Mouse (Mus musculus) midbrain, embryonic 13.5 days (tissue): ENCODE results near the gene Ctdspl. TPM values are rescaled to one million over a fixed set of nuclear protein-coding genes. Genes with fewer than 3 reads are reported as not detected.
A peak's percentile ranks its signal among the peaks of the same experiment; 100 is the strongest.

ENCODE experiments used
- ATAC-seq: fragments of 200-750 bp; cut with Nextera tagmentation; 2 replicates; pipeline ENCODE4 v1.8.0; 2017; ENCODE audit warnings: mild to moderate bottlenecking, moderate TSS enrichment, moderate library complexity
- H3K27ac ChIP-seq: fragments of 300-500 bp; sonication (generic); 2 replicates; pipeline ENCODE4 v1.5.1; 2015; ENCODE audit warnings: inconsistent platforms, mild to moderate bottlenecking, moderate library complexity
- H3K27me3 ChIP-seq: fragments of 300-500 bp; sonication (generic); 2 replicates; pipeline ENCODE4 v1.6.1; 2015; ENCODE audit warnings: mild to moderate bottlenecking, inconsistent platforms
- H3K36me3 ChIP-seq: fragments of 300-500 bp; sonication (generic); 2 replicates; pipeline ENCODE4 v1.6.1; 2015; ENCODE audit warnings: mild to moderate bottlenecking, inconsistent platforms
- H3K4me1 ChIP-seq: fragments of 300-500 bp; sonication (generic); replicated peaks from 2 replicates; pipeline ENCODE4 v1.6.1; 2015; ENCODE audit warnings: inconsistent platforms
- H3K4me2 ChIP-seq: fragments of 300-500 bp; sonication (generic); replicated peaks from 2 replicates; pipeline ENCODE4 v1.6.1; 2015; ENCODE audit warnings: moderate library complexity, mild to moderate bottlenecking, inconsistent platforms
- H3K4me3 ChIP-seq: fragments of 300-500 bp; sonication (generic); replicated peaks from 2 replicates; pipeline ENCODE4 v1.5.1; 2015; ENCODE audit warnings: mild to moderate bottlenecking, inconsistent platforms
- H3K9ac ChIP-seq: fragments of 300-500 bp; sonication (generic); replicated peaks from 2 replicates; pipeline ENCODE4 v1.6.1; 2015; ENCODE audit warnings: mild to moderate bottlenecking, inconsistent platforms
- H3K9me3 ChIP-seq: fragments of 300-500 bp; sonication (generic); 2 replicates; pipeline ENCODE4 v1.6.1; 2016; ENCODE audit warnings: mild to moderate bottlenecking, inconsistent platforms
- WGBS: fragments of 180-500 bp; shearing (Covaris S2); methylation state at CpG from one replicate; pipeline ENCODE4 v1.1.7; 2015; 5-methylcytosine and 5-hydroxymethylcytosine counted together
- polyA plus RNA-seq: library from polyadenylated mRNA; unstranded; fragments of >200 nt; fragmentation: Nextera tagmentation; extraction: Ambion mirVana; gene quantifications from 2 replicates; pipeline ENCODE4 v1.2.1, GENCODE M21; 2015

The Ctdspl gene
- polyA plus RNA-seq, 1 experiment from 2014 or later: 6.2 TPM

DNA sequence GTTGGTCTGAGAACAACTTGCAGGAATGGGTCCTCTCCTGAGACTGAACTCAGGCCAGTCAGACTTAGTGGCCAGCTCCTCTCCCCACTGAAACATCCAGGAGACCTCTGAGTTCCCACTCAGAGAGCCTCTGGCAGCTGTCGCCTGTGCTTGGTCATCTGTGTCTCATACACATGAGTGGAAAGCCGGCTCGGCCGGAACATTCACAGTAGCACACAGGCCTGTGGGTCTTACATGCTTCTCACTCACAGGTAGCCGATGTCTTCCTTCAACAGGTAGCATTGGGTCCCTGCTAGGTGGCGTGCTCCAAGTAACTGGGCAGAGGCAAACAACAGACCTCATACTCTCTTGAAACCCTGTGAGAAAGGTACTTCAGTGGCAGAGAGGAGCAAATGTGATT, 35.2 kb upstream of the Ctdspl start:
- ATAC-seq: no peak
- no peaks in the 10 kb centered on the region for H3K27me3 ChIP-seq
- H3K4me2 ChIP-seq: no peak overlapping the region
- H3K4me3 ChIP-seq: no peak overlapping the region
- H3K9ac ChIP-seq: no peak overlapping the region
- no peaks in the 10 kb centered on the region for H3K9me3 ChIP-seq
- WGBS: 91% methylated on average over 6 of the region's 6 CpGs
- H3K4me1 ChIP-seq: 0 out of 2 replicates have a peak, but pooled peaks cover 4% of the 10 kb centered on the region
- H3K36me3 ChIP-seq: no peaks in the 10 kb centered on the region
- no peak overlapping the region for H3K27ac ChIP-seq

DNA sequence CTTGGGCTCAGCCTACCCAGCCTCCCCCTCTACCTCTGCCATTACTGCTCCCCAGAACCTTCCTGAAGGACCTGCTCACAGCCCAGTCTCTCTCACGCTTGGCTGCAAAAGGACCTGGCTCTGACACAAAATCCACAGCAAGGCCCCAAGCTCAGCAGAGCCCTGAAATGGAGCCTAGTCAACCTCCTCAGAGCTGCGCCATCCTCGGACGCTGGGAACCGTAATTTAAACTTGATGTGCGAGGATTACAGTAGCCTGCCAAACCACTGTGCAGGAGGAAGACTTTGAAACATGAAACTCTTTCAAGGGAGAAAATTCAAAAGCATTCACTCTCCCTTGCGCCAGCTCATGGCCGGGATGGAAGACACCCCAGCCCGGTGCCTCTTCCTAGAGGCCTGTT, 34.7 kb upstream of the Ctdspl start:
- Histone ChIP-seq H3K4me1 (0 out of 2 replicates have a peak, but pooled peaks cover 4% of the 10 kb centered on the region), H3K4me2 (no peak overlapping the region), H3K4me3 (no peak overlapping the region), H3K9me3 (no peaks in the 10 kb centered on the region), H3K27me3 (no peaks in the 10 kb centered on the region), H3K36me3 (no peaks in the 10 kb centered on the region), H3K27ac (no peak overlapping the region), H3K9ac (no peak overlapping the region)
- 84% methylated on average over 9 of the region's 9 CpGs for WGBS
- no peak for ATAC-seq

DNA sequence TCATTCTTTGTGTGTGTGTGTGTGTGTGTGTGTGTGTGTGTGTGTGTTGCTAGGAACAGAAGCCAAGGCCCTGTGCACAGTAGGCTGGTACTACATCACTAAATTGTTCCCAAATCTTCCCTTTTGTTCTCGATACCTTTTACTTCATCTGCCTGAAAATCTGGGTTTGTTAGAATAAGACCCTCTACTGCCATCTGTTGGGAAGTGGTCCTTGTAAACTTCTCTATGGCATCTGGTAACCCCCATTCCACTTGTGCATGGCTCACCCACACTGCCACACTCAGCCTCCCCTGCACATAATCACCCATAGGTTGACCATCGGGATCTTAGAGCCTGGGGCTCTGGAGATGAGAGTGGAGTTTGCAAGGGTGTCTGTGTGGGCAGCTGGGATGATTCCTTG, 31.2 kb upstream of the Ctdspl start:
- 79% methylated on average over 2 of the region's 2 CpGs for whole genome bisulfite sequencing
- ATAC-seq: no peak
- Histone ChIP-seq H3K4me2 (no peak overlapping the region), H3K27me3 (no peaks in the 10 kb centered on the region), H3K36me3 (no peaks in the 10 kb centered on the region), H3K27ac (no peak overlapping the region), H3K4me3 (no peak overlapping the region), H3K9me3 (no peaks in the 10 kb centered on the region), H3K4me1 (0 out of 2 replicates have a peak, but pooled peaks cover 4% of the 10 kb centered on the region), H3K9ac (no peak overlapping the region)

DNA sequence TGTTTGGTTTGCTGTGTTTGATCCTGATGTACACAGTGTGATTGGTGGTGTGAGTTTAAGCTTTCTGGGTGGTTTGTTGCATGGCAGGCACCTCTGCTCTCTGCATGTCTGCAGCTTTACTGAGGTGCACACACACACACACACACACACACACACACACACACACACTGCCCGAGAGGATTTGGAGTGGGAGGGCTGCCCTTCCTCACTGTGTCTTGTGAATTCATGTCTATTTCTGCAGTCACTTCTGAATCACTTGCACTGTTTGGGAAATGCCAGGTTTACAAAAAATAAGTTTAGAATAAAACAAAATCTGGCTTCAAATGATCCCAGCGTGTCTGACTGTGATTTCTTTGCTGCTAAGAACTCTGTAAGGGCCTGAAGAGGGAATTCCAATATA, 25.6 kb upstream of the Ctdspl start:
- Histone ChIP-seq H3K27me3 (0 out of 2 replicates have a peak, but pooled peaks cover 5% of the 10 kb centered on the region), H3K27ac (no peak overlapping the region), H3K4me2 (no peak overlapping the region), H3K36me3 (no peaks in the 10 kb centered on the region), H3K4me1 (peaks cover 4% of the 10 kb centered on the region; the same call in 1 of the 2 replicates), H3K9me3 (no peaks in the 10 kb centered on the region), H3K4me3 (no peak overlapping the region), H3K9ac (no peak overlapping the region)
- WGBS: 87% methylated on average over 2 of the region's 2 CpGs
- no peak for ATAC-seq

DNA sequence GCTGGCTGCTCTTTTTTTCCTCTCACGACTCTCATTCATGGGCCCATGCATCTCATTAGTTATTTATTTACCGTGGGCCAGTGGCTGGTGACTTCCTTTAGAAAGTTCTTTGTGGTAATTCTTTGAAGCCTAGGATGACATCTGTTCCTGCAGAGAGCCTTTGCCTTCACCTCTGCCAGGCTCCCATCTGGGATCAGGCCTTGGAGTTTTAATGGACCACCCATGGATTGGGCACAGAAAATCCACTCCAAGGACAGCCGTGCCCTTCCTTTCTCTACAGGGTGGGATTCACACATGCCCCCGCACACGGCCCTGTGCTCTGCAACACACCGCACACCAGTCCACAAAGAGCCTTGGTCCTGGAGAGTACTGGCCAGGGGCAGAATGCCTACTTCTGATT, 24.3 kb upstream of the Ctdspl start:
- Histone ChIP-seq H3K4me3 (no peak overlapping the region), H3K9me3 (no peaks in the 10 kb centered on the region), H3K36me3 (no peaks in the 10 kb centered on the region), H3K27ac (no peak overlapping the region), H3K4me2 (no peak overlapping the region), H3K4me1 (peaks cover 4% of the 10 kb centered on the region; the same call in 1 of the 2 replicates), H3K27me3 (0 out of 2 replicates have a peak, but pooled peaks cover 5% of the 10 kb centered on the region), H3K9ac (no peak overlapping the region)
- WGBS: 20% methylated on average over 6 of the region's 6 CpGs
- ATAC-seq: peak; percentile 78

DNA sequence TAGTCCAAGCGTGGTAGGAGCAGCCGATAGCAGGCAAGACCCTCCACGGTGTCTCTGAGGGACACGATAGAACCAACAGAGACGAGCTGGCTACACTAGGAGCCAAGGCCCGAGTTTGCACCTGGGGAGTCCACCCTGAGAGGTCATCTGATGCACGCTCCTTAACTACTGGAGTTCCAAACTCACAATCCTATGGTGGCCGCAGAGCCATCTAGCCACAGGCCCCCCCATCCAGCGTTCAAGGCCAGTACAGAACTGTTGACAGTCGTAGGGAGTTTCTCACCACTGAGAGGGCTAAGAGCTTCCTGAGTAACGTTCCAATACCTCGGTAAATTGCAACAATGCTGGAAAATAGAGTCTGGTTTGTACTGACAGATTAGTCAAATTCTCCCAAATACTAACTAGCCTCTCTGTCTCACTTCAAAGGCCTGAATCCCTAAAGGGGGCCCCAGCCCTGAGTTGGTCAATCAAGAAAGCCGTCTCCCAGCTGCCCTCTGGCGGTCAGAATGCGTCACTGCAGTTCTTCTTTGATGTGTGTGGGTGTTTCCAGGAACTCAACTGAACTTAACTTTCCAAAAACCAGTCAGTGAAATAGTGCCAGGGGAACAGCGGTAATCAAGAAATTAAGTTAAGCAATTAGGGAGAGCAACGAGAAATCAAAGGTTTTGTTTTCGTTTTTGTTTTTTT, 18.2 kb upstream of the Ctdspl start:
- no peaks in the 10 kb centered on the region for H3K9me3 ChIP-seq
- 0 out of 2 replicates have a peak, but pooled peaks cover 5% of the 10 kb centered on the region for H3K27me3 ChIP-seq
- 53% methylated on average over 18 of the region's 18 CpGs for WGBS
- no peak overlapping the region for H3K27ac ChIP-seq
- H3K4me2 ChIP-seq: no peak overlapping the region
- H3K9ac ChIP-seq: no peak overlapping the region
- H3K4me1 ChIP-seq: no peaks in the 10 kb centered on the region
- ATAC-seq: 0 out of 2 replicates have a peak, but pooled peaks have one; percentile 34
- H3K36me3 ChIP-seq: no peaks in the 10 kb centered on the region
- no peak overlapping the region for H3K4me3 ChIP-seq

DNA sequence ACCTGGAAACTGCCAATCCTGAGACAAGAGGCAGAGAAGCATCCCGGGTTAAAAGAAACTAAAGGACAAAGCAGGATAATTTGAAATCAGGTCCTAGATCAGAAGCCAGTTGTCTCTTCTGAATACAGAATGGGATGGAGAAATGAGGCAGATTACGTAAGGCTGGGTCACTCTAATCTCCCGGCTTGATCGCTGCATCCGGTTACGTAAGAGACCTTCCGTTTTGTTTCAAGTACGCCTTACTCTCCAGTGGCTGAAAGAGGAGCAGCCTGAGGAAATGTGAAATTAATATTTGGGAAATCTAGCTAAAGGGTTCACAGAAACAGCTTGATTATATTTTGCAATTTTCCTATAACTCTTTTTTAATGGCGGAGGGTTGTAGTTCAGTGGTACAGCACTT, 13.2 kb upstream of the Ctdspl start:
- Histone ChIP-seq H3K4me3 (no peak overlapping the region), H3K9me3 (no peaks in the 10 kb centered on the region), H3K4me2 (no peak overlapping the region), H3K27me3 (0 out of 2 replicates have a peak, but pooled peaks cover 8% of the 10 kb centered on the region), H3K4me1 (0 out of 2 replicates have a peak, but pooled peaks cover 4% of the 10 kb centered on the region), H3K36me3 (no peaks in the 10 kb centered on the region), H3K9ac (no peak overlapping the region), H3K27ac (no peak overlapping the region)
- no peak for ATAC-seq
- WGBS: 90% methylated on average over 9 of the region's 9 CpGs

DNA sequence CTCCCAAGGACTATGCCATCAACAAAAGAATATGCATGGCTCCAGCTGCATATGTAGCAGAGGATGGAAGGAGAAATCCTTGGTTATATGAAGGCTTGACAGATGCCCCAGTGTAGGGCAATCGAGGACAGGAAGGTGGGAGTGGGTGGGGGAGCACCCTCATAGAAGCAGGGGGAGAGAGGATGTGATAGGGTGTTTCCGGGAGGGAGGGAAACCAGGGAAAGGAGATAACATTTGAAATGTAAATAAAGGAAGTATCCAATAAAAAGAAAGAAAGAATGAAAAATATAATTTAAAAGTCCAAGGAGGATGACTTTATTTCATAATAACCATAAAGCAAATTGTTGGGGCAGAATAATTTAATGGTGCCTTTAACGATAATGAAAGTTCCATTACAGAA, 12.6 kb upstream of the Ctdspl start:
- Histone ChIP-seq H3K9ac (no peak overlapping the region), H3K4me1 (0 out of 2 replicates have a peak, but pooled peaks cover 4% of the 10 kb centered on the region), H3K36me3 (no peaks in the 10 kb centered on the region), H3K27ac (no peak overlapping the region), H3K9me3 (no peaks in the 10 kb centered on the region), H3K4me2 (no peak overlapping the region), H3K4me3 (no peak overlapping the region), H3K27me3 (0 out of 2 replicates have a peak, but pooled peaks cover 8% of the 10 kb centered on the region)
- 90% methylated on average over 3 of the region's 3 CpGs for WGBS
- no peak for ATAC-seq

DNA sequence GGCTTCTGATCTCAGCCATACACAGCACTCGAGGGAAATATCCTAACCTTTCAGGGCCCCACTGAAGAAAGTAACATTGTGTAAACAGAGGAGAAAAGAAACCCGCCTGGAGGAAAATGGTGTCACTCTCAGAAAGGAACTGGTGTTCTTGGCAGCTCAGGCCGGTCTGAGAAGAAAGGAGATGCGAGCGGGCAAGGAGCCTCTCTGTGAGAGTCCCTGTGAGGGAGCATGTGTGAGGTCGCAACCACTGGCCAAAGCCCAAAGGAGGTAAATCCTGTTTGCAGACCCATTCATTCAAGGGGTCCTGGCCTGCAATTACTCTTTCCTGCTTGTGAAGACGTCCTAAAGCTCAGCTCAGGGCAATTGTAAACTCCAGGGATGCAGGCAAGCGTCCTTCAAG, 11.7 kb upstream of the Ctdspl start:
- Histone ChIP-seq H3K36me3 (no peaks in the 10 kb centered on the region), H3K9me3 (no peaks in the 10 kb centered on the region), H3K4me2 (no peak overlapping the region), H3K4me1 (0 out of 2 replicates have a peak, but pooled peaks cover 4% of the 10 kb centered on the region), H3K27ac (no peak overlapping the region), H3K9ac (no peak overlapping the region), H3K4me3 (no peak overlapping the region), H3K27me3 (peaks cover 8% of the 10 kb centered on the region; the same call in 1 of the 2 replicates)
- no peak for ATAC-seq
- 48% methylated on average over 8 of the region's 8 CpGs for WGBS

DNA sequence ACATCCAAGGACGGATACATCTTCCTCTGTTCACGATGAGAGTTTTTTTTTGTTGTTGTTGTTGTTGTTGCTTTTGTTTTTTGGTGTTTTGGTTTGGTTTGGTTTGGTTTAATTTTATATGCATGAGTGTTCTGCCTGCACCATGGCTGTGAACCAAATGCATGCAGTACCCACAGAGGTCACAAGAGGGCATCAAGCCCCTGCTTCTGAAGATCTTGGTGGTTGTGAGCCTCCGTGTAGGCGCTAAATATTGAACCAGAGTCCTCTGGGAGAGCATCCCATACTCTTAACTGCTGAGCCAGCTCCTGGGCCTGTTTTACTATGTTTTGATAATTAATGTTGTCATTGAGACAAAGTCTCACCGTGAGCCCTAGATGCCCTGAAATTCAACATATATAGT, 11.0 kb upstream of the Ctdspl start:
- H3K36me3 ChIP-seq: no peaks in the 10 kb centered on the region
- 0 out of 2 replicates have a peak, but pooled peaks cover 4% of the 10 kb centered on the region for H3K4me1 ChIP-seq
- WGBS: 54% methylated on average over 5 of the region's 5 CpGs
- ATAC-seq: no peak
- H3K4me3 ChIP-seq: no peak overlapping the region
- H3K4me2 ChIP-seq: no peak overlapping the region
- H3K9me3 ChIP-seq: no peaks in the 10 kb centered on the region
- peaks cover 12% of the 10 kb centered on the region for H3K27me3 ChIP-seq
- no peak overlapping the region for H3K9ac ChIP-seq
- no peak overlapping the region for H3K27ac ChIP-seq

DNA sequence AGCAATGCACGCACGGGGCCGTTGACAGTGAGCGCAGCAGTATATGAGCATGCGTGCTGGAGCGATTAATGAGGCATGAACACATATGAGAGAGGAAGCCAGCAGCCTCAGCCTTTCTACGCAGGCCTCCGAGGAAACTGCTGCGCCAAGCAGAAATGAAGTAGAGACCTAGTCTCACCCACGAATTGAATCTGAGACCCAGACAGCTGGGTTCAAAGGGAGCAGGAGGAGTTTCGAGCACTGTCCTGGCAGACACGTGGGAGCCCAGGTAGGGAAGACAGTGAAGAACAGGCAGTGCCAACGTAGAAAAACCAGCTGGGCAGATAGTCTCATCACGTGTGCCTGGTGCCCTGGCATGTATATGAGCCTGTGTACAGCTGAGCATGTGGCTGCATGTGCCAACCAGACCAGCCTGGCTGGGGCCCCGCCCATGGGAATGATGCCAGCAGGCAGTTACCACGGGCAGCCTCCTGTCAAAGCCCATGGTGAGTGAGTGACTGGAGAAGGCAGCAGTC, 6.5 kb upstream of the Ctdspl start:
- H3K9me3 ChIP-seq: no peaks in the 10 kb centered on the region
- H3K4me3 ChIP-seq: no peak overlapping the region
- H3K9ac ChIP-seq: no peak overlapping the region
- peaks cover 3% of the 10 kb centered on the region for H3K4me1 ChIP-seq
- WGBS: 83% methylated on average over 16 of the region's 16 CpGs
- H3K27ac ChIP-seq: no peak overlapping the region
- no peaks in the 10 kb centered on the region for H3K36me3 ChIP-seq
- no peak overlapping the region for H3K4me2 ChIP-seq
- ATAC-seq: peak; percentile 40
- peaks cover 16% of the 10 kb centered on the region for H3K27me3 ChIP-seq

DNA sequence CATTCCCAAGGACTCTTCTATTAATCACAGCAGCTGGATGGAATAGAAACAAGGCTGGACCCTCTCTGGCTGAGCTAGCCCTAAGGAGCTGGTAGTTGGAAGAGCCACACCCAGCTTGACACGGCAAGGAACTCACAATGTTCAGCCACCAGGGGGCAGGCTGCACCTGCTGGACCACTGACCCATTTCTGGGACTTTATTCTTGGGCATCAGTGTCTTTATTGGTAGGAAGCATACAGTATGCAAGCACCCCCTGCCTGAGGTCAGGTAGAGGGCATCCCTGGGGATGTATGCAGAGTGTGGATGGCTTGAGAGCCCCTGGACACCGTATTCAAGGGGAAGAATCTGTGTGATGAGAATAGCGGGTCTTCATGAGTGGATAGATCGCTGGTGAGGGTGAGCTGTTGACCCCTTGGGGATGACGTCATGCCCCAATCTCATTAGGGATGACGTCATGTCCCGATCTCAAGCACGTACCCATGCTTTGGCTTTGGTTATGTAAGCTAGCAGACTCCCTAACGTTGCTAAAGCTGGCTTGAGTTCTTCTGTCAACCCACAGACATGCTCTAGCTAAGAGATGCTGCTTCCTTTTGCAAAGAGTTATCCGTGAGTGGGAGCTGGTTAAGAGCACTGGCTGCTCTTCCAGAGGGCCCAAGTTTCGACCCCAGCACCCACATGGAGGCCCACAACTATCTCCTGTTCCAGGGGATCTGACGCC, 5.3 kb upstream of the Ctdspl start:
- Histone ChIP-seq H3K4me3 (no peak overlapping the region), H3K4me1 (peaks cover 13% of the 10 kb centered on the region), H3K9ac (no peak overlapping the region), H3K27me3 (peaks cover 16% of the 10 kb centered on the region), H3K9me3 (no peaks in the 10 kb centered on the region), H3K36me3 (no peaks in the 10 kb centered on the region), H3K4me2 (no peak overlapping the region), H3K27ac (no peak overlapping the region)
- 50% methylated on average over 12 of the region's 12 CpGs for WGBS
- peak; percentile 22; the same call in 1 of the 2 replicates for ATAC-seq
